Mouse (Mus musculus): ENCODE measurements around the gene Arhgef1. TPM values are rescaled to one million over a fixed set of nuclear protein-coding genes. Genes with fewer than 3 reads are reported as not detected.

Arhgef1 gene
- polyA plus RNA-seq, 1 experiment from 2014 or later: 85.3 TPM

GRCm38 (mm10) chr7:24973902-24974301, 71.2 kb downstream of the Arhgef1 start:
- Histone ChIP-seq H3K4me3 (ENCODE audit: low read depth, low read length) (no peak overlapping the region), H3K4me1 (replicated peaks; ENCODE audit: control insufficient read depth, insufficient read depth, low read length) (no peaks in the 10 kb centered on the region), H3K27ac (ENCODE audit: low read depth) (no peak overlapping the region), H3K9ac (ENCODE audit: low read length) (no peak overlapping the region), H3K9me3 (ENCODE audit: control insufficient read depth, low read length) (no peaks in the 10 kb centered on the region), H3K4me2 (ENCODE audit: low read length) (no peak overlapping the region), H3K27me3 (replicated peaks; ENCODE audit: control insufficient read depth, insufficient read depth, low read length) (no peaks in the 10 kb centered on the region), H3K36me3 (ENCODE audit: control insufficient read depth, insufficient read depth, low read length) (no peaks in the 10 kb centered on the region)
- WGBS: 70% methylated on average over 5 of the region's 5 CpGs
- DNase-seq (ENCODE audit: low spot score) (no peak), ATAC-seq (replicated peaks; ENCODE audit: low FRiP score, low TSS enrichment, low read depth) (no peak)

- no peak overlapping the region for H3K4me2 ChIP-seq (ENCODE audit: low read length)
- H3K27ac ChIP-seq (ENCODE audit: low read depth): no peak overlapping the region
- H3K9ac ChIP-seq (ENCODE audit: low read length): no peak overlapping the region
- H3K4me3 ChIP-seq (ENCODE audit: low read depth, low read length): no peak overlapping the region
- no peak for ATAC-seq (replicated peaks; ENCODE audit: low FRiP score, low TSS enrichment, low read depth)
- no peaks in the 10 kb centered on the region for H3K36me3 ChIP-seq (ENCODE audit: control insufficient read depth, insufficient read depth, low read length)
- H3K27me3 ChIP-seq (replicated peaks; ENCODE audit: control insufficient read depth, insufficient read depth, low read length): no peaks in the 10 kb centered on the region
- no peaks in the 10 kb centered on the region for H3K4me1 ChIP-seq (replicated peaks; ENCODE audit: control insufficient read depth, insufficient read depth, low read length)
- 33% methylated on average over 9 of the region's 9 CpGs for WGBS
- H3K9me3 ChIP-seq (ENCODE audit: control insufficient read depth, low read length): no peaks in the 10 kb centered on the region
- DNase-seq (ENCODE audit: low spot score): no peak
Observed at GRCm38 (mm10) chr7:24974893-24975595, 72.3 kb downstream of the Arhgef1 start.

Small RNAs within 50 kb of the gene (microRNA-seq; reads per million reads assigned to microRNA genes)
- 0.68 reads per million for gene Mir7046

Other genes starting within 250 kb of the Arhgef1 start
- gene Tex101, start 226.2 kb upstream of the Arhgef1 start, polyA plus RNA-seq (2014; fragmentation: Nextera tagmentation; extraction: Ambion mirVana): not detected in 2 replicates
- gene BC049730, start 193.7 kb upstream of the Arhgef1 start, polyA plus RNA-seq (2014; fragmentation: Nextera tagmentation; extraction: Ambion mirVana): not detected in 2 replicates
- not detected in 2 replicates for gene Gm4763, start 176.0 kb upstream of the Arhgef1 start, polyA plus RNA-seq (2014; fragmentation: Nextera tagmentation; extraction: Ambion mirVana)
- gene Cd177, start 142.6 kb upstream of the Arhgef1 start, polyA plus RNA-seq (2014; fragmentation: Nextera tagmentation; extraction: Ambion mirVana): 0.11 and 0.50 TPM in 2 replicates
- not detected in 2 replicates for gene Ceacam10, start 125.7 kb upstream of the Arhgef1 start, polyA plus RNA-seq (2014; fragmentation: Nextera tagmentation; extraction: Ambion mirVana)
- gene Gm9844, start 40.7 kb upstream of the Arhgef1 start, polyA plus RNA-seq (2014; fragmentation: Nextera tagmentation; extraction: Ambion mirVana): 14.2 and 16.7 TPM in 2 replicates
- gene Lypd4, start 33.0 kb upstream of the Arhgef1 start, polyA plus RNA-seq (2014; fragmentation: Nextera tagmentation; extraction: Ambion mirVana): not detected in 2 replicates
- not detected in 2 replicates for gene Dmrtc2, start 32.9 kb upstream of the Arhgef1 start, polyA plus RNA-seq (2014; fragmentation: Nextera tagmentation; extraction: Ambion mirVana)
- gene Rps19, start 18.5 kb upstream of the Arhgef1 start, polyA plus RNA-seq (2014; fragmentation: Nextera tagmentation; extraction: Ambion mirVana): 3,468 and 3,555 TPM in 2 replicates
- 0.28 and 0.32 TPM in 2 replicates for gene Cd79a, start 5.5 kb upstream of the Arhgef1 start, polyA plus RNA-seq (2014; fragmentation: Nextera tagmentation; extraction: Ambion mirVana)
- not detected in 2 replicates for gene Gm4881, start 41.6 kb downstream of the Arhgef1 start, polyA plus RNA-seq (2014; fragmentation: Nextera tagmentation; extraction: Ambion mirVana)
- gene Rabac1, start 69.8 kb downstream of the Arhgef1 start, polyA plus RNA-seq (2014; fragmentation: Nextera tagmentation; extraction: Ambion mirVana): 164 TPM in 2 replicates
- gene Atp1a3, start 103.0 kb downstream of the Arhgef1 start, polyA plus RNA-seq (2014; fragmentation: Nextera tagmentation; extraction: Ambion mirVana): 3.5 and 4.1 TPM in 2 replicates
- 7.0 and 8.8 TPM in 2 replicates for gene Grik5, start 169.4 kb downstream of the Arhgef1 start, polyA plus RNA-seq (2014; fragmentation: Nextera tagmentation; extraction: Ambion mirVana)
- gene Zfp574, start 169.7 kb downstream of the Arhgef1 start, polyA plus RNA-seq (2014; fragmentation: Nextera tagmentation; extraction: Ambion mirVana): 21.9 and 24.8 TPM in 2 replicates

Measured in intestine, embryonic 14.5 days (tissue).